Mouse (Mus musculus) layer of hippocampus, postnatal 10 days (tissue): Measurements from ENCODE around the gene Cabp1. TPM values are rescaled to one million over a fixed set of nuclear protein-coding genes. Genes with fewer than 3 reads are reported as not detected.

Experiments
- DNase-seq, 2 experiments: peaks; one replicate each; pipeline ENCODE4 v3.0.0; 2021; ENCODE audit warnings: low spot score in 2 of 2
- long read RNA-seq: library from polyadenylated mRNA; stranded (forward); transcript quantifications from one replicate; pipeline ENCODE4 v2.0.0, GENCODE M21; 2023
- total RNA-seq, 2 experiments: library from RNA; stranded (reverse); gene quantifications; 2 replicates each; pipeline ENCODE4 v1.2.3; 2021

Cabp1 gene
- 10 to 100 TPM; 78.5 to 79.5 TPM for total RNA-seq
- long read RNA-seq, transcript Cabp1-204 (6 exons, 1,621 nt): major isoform, 47 of 61 reads
- long read RNA-seq, partial matches to known transcripts: 11 of 61 reads
- long read RNA-seq, other reads (novel, unspliced or antisense): 3 of 61 reads

- DNase-seq: peak; percentile 65 to 78
Measured at GRCm38 (mm10) chr5:115193669-115194625, at the start of gene Cabp1. Cabp1 (minus strand) TSS chr5:115194381.

DNA sequence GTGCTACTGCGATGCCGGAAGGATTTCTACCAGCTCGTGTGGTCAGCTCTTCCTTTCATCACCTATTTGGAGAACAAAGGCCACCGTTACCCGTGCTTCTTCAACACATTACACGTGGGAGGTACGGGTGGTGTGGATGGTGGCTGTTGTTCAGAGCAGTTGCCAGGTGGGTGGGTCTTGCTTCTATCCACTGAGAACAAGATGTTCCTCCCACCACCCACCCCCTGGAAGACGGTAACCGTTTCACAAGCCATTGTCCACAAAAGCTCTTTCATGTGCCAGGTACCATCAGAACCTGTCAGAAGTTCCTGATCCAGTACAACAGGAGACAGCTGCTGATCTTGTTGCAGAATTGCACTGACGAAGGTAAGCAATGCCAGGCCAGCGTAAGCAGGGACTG, 46.0 kb upstream of the Cabp1 start:
- peak; percentile 18 to 28 for DNase-seq

- DNase-seq: peak in 1 of 2 experiments; percentile 12
Measured at GRCm38 (mm10) chr5:115238729-115239195, 44.6 kb upstream of the Cabp1 start.

DNA sequence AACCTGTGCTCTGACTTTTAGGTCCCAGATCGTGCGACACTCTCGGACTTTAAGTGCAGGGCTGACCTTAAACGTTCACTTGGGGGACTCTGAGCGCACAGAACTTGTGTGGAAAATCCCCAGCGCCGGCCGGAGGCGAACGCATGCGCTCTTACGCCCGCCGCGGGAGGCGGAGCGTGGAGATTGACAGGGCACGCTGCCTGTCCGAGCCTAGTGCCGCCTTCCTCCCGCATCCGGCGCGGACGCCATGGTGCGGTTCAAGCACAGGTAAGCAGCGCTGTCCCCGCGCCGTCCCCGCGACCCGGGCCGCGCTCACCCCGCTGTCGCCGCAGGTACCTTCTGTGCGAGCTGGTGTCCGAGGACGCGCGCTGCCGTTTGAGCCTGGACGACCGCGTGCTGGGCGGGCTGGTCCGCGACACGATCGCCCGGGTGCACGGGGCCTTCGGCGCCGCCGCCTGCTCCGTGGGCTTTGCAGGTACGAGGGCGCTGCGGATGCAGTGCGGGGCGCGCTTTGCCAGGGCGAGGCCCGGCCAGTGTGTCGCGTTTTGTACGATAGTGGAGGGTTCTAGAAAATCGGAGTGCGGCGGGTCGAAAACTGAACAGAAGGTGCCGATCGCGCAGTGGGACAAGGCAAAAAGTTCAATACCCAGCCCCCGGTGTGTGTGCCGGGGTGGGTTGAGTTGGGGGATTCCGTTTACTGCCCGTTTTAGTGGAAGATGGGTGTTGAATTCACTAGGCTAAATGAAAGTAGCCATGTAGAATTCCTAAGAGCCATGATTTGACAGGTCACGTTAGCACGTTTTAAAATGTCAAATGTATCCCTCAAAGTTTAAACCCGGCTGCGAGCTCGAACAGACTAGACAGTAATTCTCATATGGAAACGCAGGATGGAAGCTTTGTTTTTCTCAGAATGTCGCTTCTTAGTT, 43.9 kb upstream of the Cabp1 start:
- peak; percentile 86 to 93 for DNase-seq

- DNase-seq: peak; percentile 94 to 95
Measured at GRCm38 (mm10) chr5:115235786-115236263, 41.6 kb upstream of the Cabp1 start, which contains the start of gene Pop5. Pop5 (plus strand) TSS chr5:115235836.

DNA sequence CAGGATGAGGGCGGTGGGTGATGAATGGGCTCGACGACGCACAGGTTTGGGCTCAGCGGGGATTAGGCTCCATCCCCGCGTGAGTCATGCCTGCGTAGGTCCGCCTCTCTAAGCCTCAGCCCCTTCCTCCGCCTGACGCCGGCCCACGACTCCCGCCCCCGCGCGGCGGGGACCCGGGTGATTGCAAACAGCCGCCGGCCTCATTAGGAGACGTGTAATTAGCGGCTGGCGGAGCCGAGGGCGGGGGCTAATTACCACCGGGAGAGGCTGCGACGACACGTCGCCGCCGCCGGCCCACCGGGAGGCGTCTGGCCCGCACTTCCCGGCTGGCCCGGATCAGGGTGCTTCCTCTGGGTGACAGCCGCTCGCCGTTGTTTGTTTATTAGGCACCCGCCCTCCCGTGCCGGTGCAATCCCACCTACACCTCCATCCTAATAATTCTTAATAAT, 41.2 kb upstream of the Cabp1 start:
- DNase-seq: peak; percentile 66 to 76

DNA sequence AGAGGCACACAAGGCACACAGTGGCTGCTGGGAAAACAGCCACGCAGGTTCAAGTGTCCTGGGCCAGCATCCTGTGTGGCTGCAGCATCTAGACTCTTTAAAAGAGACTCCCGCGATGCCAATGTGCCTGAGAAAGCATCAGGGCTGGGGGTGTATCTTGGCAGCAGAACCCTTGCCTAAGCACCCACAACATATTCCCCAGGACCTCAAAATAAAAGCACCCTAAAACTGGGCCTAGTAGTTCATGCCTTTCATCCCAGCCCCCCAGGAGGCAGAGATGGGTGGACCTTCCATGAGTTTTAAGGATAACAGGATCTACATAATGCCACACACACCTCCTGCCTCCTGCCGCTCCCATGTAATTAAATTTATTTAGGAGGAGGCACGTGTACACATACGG, 40.3 kb upstream of the Cabp1 start:
- peak in 1 of 2 experiments; percentile 19 for DNase-seq

DNA sequence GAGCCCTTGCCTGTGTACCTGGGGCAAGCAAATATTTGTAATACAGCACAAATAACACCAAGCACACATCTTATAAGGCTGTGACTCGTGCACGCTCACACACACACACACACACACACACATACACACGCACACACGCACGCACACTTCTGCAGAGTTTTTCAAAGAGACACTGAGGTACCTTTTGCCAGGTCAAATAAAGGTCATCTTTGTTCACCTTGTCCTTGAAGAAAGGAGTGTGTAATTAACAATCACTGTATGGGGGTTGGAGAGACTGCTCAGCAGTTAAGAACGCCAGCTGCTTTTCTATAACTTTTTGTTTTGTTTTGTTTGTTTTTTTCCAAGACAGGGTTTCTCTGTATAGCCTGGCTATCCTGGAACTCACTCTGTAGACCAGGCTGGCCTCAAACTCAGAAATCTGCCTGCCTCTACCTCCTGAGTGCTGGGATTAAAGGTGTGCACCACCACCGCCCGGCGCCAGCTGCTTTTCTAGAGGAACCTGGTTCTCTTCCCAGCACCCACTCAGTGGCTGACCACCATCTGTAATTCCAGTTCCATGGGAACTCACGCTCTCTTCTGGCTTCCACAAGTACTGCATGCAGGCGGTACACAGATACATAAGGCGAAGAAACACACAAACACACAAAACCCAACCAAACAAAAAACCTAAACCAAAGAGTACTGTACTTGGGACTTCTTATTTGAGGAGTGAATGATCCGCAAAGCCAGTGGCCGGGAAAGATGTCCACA, 39.0 kb upstream of the Cabp1 start:
- DNase-seq: no peak

DNA sequence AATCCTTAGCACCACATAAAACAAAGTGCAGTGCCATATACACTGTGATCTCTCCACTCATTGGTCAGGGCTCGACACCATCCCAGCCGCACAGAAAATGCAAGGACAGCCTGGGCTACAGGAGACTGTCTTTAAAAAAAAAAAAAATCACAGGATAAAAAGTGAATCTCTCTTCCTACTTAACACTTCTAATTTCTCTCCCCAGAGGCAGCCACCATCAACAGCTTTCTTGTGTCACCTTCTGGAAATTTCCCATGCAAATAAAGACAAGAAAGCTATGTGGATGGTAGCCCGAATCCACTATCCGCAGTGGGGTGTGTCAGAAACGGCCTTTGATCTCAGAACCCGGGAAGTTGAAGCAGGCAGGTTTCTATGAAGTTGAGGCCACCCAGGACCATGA, 38.3 kb upstream of the Cabp1 start:
- no peak for DNase-seq

- no peak for DNase-seq
Measured at GRCm38 (mm10) chr5:115231552-115232120, 37.5 kb upstream of the Cabp1 start.

GRCm38 (mm10) chr5:115230830-115231551, 36.8 kb upstream of the Cabp1 start:
- no peak for DNase-seq

DNA sequence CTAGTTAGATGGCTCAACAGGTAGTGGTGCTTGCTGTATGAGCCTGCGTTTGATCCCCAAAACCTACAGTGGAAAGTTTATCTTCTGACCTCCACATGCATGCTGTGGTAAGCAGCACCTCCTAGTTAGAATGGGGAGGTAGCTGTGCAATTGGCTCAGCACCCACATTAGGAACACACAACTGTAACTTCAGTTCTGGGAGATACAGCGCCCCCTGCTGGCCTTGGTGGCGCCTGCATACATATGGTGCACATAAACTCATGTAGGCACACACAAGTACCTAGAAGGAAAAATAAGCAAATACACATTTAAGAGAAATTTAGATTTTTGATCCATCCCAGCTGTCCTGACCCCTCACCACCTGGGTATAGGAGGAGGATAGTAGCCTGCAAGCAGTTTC, 28.3 kb upstream of the Cabp1 start:
- no peak for DNase-seq

- no peak for DNase-seq
Measured at GRCm38 (mm10) chr5:115220931-115221640, 26.9 kb upstream of the Cabp1 start.

DNA sequence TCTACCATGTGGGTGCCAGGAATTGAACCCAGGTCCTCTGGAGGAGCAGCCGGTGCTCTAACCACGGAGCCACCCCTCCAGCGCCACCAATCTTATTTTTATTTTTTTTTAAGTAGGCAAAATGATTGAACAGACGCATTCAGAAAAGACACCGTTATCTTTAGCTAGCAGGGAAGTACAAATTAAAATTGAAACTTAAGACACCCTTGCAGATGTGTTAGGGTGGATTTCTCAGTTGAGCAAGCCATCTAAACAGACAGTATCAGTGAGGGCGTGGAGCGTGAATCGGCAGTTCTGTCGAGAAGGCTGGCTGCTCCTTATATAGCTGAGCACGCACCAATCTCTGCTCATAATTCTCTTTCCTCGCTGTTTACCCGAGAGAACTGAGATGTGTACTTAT, 23.8 kb upstream of the Cabp1 start:
- DNase-seq: no peak

- no peak for DNase-seq
Measured at GRCm38 (mm10) chr5:115215273-115216185, 21.3 kb upstream of the Cabp1 start.

DNA sequence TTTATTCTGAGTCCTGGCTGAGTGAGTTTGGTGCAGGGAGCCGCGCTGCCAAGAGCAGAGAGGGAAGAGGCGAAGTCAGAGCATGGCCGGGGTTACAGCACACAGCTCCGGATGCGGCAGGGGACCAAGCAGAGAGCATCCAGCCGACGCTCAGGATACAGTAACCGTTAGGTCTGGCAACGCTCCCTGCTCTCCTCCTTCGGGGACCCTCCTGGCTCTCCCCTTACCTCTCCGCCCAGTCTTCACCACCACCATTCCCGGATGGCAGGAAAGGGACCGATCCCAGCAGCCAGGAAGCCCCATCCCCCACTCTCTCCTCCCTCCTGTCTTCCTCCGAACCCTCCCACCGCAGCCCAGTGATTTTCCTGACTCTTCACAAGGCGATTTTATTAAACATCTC, 20.7 kb upstream of the Cabp1 start:
- peak; percentile 56 to 64 for DNase-seq

GRCm38 (mm10) chr5:115212861-115213260, 18.7 kb upstream of the Cabp1 start:
- no peak for DNase-seq

- no peak for DNase-seq
Measured at GRCm38 (mm10) chr5:115212451-115212850, 18.3 kb upstream of the Cabp1 start.
